Mouse (Mus musculus): ENCODE results near the gene Nxn. TPM values are rescaled to one million over a fixed set of nuclear protein-coding genes. Genes with fewer than 3 reads are reported as not detected.

Nxn gene
- polyA plus RNA-seq, 1 experiment from 2014 or later: 59.5 TPM

DNA sequence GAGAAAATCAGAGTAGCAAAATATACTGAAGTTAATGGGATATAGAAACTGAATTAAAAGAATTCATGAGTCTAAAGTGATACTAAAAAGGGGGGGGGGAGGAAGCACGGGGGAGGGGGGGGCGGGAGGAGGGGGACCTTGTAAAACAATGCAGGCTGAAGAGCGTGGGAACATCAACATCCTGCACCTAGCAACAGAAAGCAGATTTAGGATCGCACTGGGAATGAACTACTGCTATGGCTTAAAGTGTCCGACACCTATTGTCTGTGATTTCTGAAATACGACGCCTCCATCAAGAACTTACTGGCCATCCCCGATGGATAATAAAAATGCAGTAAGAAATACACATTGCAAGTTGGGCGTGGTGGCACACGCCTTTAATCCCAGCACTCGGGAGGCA is 95.6 kb downstream of the Nxn start:
- no peak overlapping the region for H3K27ac ChIP-seq (replicated peaks)
- peaks cover 58% of the 10 kb centered on the region for H3K4me1 ChIP-seq
- H3K27me3 ChIP-seq (ENCODE audit: low read depth, poor library complexity, severe bottlenecking): no peaks in the 10 kb centered on the region
- no peak overlapping the region for H3K4me3 ChIP-seq
- H3K36me3 ChIP-seq: peaks cover 3% of the 10 kb centered on the region; the same call in 1 of the 2 replicates
- WGBS: 74% methylated on average over 10 of the region's 11 CpGs
- H3K9me3 ChIP-seq (replicated peaks): no peaks in the 10 kb centered on the region
- no peak for DNase-seq (ENCODE audit: low spot score)

DNA sequence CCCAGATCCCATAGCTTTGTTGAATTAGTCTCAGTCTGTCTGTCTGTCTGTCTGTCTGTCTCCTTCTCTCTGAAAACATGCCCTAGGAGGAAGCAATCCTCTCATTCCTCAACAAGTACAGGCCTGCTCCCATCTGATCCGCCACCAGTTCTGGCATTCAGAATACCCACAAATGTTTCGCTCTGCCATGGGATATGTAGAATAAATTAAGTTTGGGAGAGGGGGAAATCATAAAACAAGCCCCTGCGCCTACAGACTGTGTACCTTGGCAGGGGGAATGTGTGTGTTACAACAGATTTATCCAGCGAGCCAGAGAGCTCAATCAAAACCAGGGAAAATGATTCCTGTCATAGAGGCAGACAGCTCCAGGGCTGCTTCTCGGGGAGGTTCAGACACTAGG is 98.1 kb downstream of the Nxn start:
- H3K9me3 ChIP-seq (replicated peaks): no peaks in the 10 kb centered on the region
- no peak overlapping the region for H3K4me3 ChIP-seq
- no peak for DNase-seq (ENCODE audit: low spot score)
- 93% methylated on average over 5 of the region's 5 CpGs for WGBS
- peaks cover 62% of the 10 kb centered on the region for H3K4me1 ChIP-seq
- peaks cover 3% of the 10 kb centered on the region; the same call in 1 of the 2 replicates for H3K36me3 ChIP-seq
- no peaks in the 10 kb centered on the region for H3K27me3 ChIP-seq (ENCODE audit: low read depth, poor library complexity, severe bottlenecking)
- H3K27ac ChIP-seq (replicated peaks): no peak overlapping the region

DNA sequence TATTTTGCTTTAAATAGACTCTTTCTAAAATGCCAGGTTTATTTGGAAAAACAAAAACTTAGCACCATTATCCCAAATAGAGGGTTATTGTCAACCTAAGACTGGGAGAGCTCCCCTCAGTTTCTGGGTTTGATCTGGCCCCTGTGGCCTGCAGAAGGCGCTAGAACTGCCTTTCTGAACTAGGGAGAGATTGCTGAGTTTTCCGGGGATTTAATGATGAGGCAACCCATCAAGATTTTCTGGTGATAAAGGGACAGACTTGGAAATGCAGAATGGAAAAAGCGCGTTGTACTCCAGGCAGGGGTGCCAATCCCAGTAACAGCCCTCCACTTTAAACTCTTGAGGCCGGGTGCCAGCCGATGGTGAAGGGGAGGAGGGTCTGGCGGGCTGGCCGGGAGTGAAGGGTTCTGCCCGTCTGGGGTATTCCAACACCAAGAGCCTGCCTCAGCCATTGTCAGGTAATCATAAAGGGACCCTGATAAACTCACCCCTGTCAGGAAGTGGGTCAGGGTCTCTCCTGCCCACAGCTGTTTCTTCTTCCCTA is 100.4 kb downstream of the Nxn start:
- Histone ChIP-seq H3K27ac (replicated peaks) (0 out of 2 replicates have a peak overlapping the region, but pooled peaks have one; percentile 25), H3K36me3 (0 out of 2 replicates have a peak, but pooled peaks cover 5% of the 10 kb centered on the region), H3K9me3 (replicated peaks) (no peaks in the 10 kb centered on the region), H3K4me1 (peaks cover 74% of the 10 kb centered on the region), H3K4me3 (no peak overlapping the region), H3K27me3 (ENCODE audit: low read depth, poor library complexity, severe bottlenecking) (no peaks in the 10 kb centered on the region)
- DNase-seq (ENCODE audit: low spot score): no peak
- WGBS: 78% methylated on average over 9 of the region's 9 CpGs

DNA sequence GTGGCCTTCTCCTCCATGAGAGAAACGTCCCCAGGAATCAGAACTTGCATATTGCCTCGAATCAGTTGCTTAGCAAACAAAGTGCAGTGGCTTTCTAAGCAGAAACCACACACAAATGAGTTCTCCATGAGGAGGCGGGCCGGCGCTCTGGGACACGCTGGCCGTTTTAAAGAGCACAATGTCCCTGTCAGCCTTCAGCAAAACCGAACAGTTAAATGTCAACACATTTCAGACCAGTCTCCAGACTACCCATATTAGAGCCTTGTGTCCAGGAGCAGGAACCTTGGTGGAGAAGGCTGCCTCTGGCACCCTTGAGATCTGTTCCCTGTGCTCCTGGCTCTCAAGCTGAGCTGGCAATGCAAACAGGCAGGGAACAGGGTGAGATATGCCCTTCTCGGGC is 101.7 kb downstream of the Nxn start:
- Histone ChIP-seq H3K4me3 (no peak overlapping the region), H3K4me1 (peaks cover 75% of the 10 kb centered on the region), H3K9me3 (replicated peaks) (no peaks in the 10 kb centered on the region), H3K27ac (replicated peaks) (peak overlapping the region; percentile 55; the same call in 1 of the 2 replicates), H3K27me3 (ENCODE audit: low read depth, poor library complexity, severe bottlenecking) (no peaks in the 10 kb centered on the region), H3K36me3 (0 out of 2 replicates have a peak, but pooled peaks cover 5% of the 10 kb centered on the region)
- DNase-seq (ENCODE audit: low spot score): no peak
- 73% methylated on average over 9 of the region's 9 CpGs for WGBS

DNA sequence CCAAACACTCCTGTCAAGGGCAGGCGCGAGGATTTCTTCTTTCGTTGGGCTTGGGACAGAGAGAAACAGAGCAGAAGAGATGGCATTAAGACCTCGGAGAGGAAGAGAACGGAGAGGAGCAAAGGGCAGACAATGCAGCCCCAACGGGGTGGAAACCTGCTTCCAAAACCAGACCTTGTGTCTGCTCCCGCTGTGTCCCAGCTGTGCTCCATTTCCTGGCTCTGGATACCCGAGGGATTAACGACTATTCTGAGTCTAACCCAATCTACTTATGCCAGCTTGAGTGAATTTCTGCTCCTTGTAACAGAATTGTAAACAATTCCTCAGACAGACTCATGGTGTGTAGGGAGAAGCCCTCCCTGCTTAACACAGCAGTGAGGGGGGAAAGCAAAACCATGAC is 104.1 kb downstream of the Nxn start:
- H3K27me3 ChIP-seq (ENCODE audit: low read depth, poor library complexity, severe bottlenecking): no peaks in the 10 kb centered on the region
- peak; percentile 61 for DNase-seq (ENCODE audit: low spot score)
- 0 out of 2 replicates have a peak overlapping the region, but pooled peaks have one; percentile 19 for H3K4me3 ChIP-seq
- peak overlapping the region; percentile 77 for H3K27ac ChIP-seq (replicated peaks)
- H3K36me3 ChIP-seq: 0 out of 2 replicates have a peak, but pooled peaks cover 5% of the 10 kb centered on the region
- 5% methylated on average over 9 of the region's 9 CpGs for WGBS
- no peaks in the 10 kb centered on the region for H3K9me3 ChIP-seq (replicated peaks)
- H3K4me1 ChIP-seq: peaks cover 93% of the 10 kb centered on the region

DNA sequence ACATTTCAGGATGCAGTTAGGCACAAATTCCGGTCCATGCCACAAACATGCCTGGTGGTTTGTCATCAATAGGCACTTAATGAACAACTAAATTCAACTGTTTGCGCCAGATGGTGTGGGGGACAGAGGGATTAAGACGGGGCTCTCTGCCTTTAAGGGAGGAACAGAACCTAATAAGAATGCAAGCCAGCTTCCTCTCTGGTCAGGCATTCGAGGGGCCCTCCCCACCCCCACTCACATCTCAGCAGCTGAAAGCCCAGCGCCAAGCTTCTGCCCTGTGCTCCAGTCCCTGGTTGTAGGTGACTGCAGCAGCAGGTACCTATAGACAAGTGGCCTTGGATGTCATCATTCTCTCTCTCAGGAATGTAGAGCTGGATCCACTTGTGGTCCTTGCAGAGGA is 104.9 kb downstream of the Nxn start:
- DNase-seq (ENCODE audit: low spot score): peak; percentile 38
- Histone ChIP-seq H3K36me3 (0 out of 2 replicates have a peak, but pooled peaks cover 5% of the 10 kb centered on the region), H3K27ac (replicated peaks) (peak overlapping the region; percentile 77), H3K27me3 (ENCODE audit: low read depth, poor library complexity, severe bottlenecking) (no peaks in the 10 kb centered on the region), H3K9me3 (replicated peaks) (no peaks in the 10 kb centered on the region), H3K4me3 (0 out of 2 replicates have a peak overlapping the region, but pooled peaks have one; percentile 4), H3K4me1 (peaks cover 98% of the 10 kb centered on the region)
- 29% methylated on average over 5 of the region's 5 CpGs for WGBS

DNA sequence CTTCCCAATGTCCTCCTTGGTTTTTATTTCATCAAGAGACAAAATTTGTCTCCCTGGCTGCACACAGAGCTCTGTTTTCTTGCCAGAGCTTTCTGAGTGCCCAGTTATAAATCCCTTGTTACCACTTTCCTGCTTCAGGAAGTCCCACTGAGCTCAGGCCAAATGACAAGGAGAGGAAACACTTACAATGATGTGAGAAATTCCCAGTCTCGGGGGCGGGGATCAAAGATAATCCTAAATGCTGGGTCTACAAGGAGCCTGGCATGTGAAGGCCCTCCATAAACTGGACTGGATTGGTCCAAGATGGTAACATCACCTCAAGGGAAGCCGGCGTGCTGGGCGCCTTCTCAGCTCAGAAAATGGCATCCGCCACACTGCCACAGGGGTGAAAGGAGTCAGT is 106.1 kb downstream of the Nxn start:
- H3K4me3 ChIP-seq: no peak overlapping the region
- no peak for DNase-seq (ENCODE audit: low spot score)
- WGBS: 69% methylated on average over 6 of the region's 6 CpGs
- peak overlapping the region; percentile 77 for H3K27ac ChIP-seq (replicated peaks)
- peaks cover 98% of the 10 kb centered on the region for H3K4me1 ChIP-seq
- H3K9me3 ChIP-seq (replicated peaks): no peaks in the 10 kb centered on the region
- 0 out of 2 replicates have a peak, but pooled peaks cover 5% of the 10 kb centered on the region for H3K36me3 ChIP-seq
- no peaks in the 10 kb centered on the region for H3K27me3 ChIP-seq (ENCODE audit: low read depth, poor library complexity, severe bottlenecking)

DNA sequence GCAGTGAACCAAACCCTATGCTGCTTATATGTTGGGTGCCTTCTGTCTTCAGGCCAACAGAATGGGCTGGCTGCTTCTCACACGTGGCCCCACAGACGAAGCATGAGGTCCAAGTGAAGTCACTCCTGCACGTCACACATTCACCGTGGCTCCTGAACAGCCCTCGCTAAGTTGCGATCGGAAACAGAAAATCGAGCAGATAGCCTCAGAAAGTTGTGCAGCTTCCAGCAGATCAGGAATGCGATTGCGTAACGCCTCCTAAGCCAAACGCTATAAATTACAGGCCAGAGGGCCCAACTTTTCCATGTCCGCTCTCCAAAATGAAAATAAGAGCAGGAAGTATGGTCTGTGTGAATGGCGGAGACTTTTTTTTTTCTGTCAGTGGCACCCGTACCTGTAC is 106.5 kb downstream of the Nxn start:
- H3K4me3 ChIP-seq: no peak overlapping the region
- DNase-seq (ENCODE audit: low spot score): no peak
- H3K4me1 ChIP-seq: peaks cover 98% of the 10 kb centered on the region
- 0 out of 2 replicates have a peak, but pooled peaks cover 5% of the 10 kb centered on the region for H3K36me3 ChIP-seq
- 88% methylated on average over 15 of the region's 15 CpGs for WGBS
- peak overlapping the region; percentile 77 for H3K27ac ChIP-seq (replicated peaks)
- H3K9me3 ChIP-seq (replicated peaks): no peaks in the 10 kb centered on the region
- H3K27me3 ChIP-seq (ENCODE audit: low read depth, poor library complexity, severe bottlenecking): no peaks in the 10 kb centered on the region

DNA sequence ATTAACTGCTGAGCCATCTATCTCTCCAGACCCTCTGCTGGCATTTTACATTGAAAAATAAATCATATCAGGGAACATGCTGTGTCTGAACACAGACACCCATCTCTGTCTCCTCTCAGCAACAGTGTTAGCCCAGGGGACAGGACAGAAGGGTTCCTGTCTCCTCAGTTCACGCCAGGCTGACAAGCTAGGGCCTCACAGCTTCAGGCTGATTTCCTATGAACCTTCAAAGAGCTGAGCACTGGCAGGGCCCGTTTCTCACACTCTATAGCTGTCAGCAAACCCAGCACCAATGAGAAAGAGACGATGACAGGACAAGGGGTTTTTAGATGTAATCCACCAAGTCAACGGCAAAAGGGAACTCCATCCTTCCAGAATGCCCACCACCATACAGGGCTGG is 107.0 kb downstream of the Nxn start:
- H3K36me3 ChIP-seq: 0 out of 2 replicates have a peak, but pooled peaks cover 5% of the 10 kb centered on the region
- H3K4me1 ChIP-seq: peaks cover 98% of the 10 kb centered on the region
- WGBS: 86% methylated on average over 4 of the region's 4 CpGs
- H3K27ac ChIP-seq (replicated peaks): peak overlapping the region; percentile 77
- H3K9me3 ChIP-seq (replicated peaks): no peaks in the 10 kb centered on the region
- no peak overlapping the region for H3K4me3 ChIP-seq
- no peak for DNase-seq (ENCODE audit: low spot score)
- no peaks in the 10 kb centered on the region for H3K27me3 ChIP-seq (ENCODE audit: low read depth, poor library complexity, severe bottlenecking)

DNA sequence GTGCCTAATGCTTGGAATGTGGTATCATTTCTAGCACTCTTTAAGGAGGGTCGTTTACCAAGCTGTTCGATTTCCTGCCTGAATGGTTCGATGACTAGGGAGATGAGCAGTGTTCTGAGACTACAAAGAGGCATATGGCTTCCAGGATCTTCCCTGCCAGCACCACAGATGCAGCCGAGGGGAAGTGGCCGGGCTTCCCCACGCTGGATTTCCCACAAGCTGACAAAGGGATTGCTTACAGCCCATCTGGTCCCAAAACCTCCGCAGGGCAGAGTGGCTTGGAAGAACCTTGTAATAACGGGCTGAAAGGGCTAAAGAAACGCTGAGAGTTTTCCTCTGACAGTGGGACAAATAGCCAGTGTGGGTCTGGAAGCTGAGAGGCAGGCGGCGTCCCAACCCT is 108.6 kb downstream of the Nxn start:
- Histone ChIP-seq H3K36me3 (0 out of 2 replicates have a peak, but pooled peaks cover 5% of the 10 kb centered on the region), H3K27ac (replicated peaks) (peak overlapping the region; percentile 74), H3K27me3 (ENCODE audit: low read depth, poor library complexity, severe bottlenecking) (no peaks in the 10 kb centered on the region), H3K4me1 (peaks cover 97% of the 10 kb centered on the region), H3K9me3 (replicated peaks) (no peaks in the 10 kb centered on the region), H3K4me3 (no peak overlapping the region)
- DNase-seq (ENCODE audit: low spot score): peak; percentile 58
- WGBS: 34% methylated on average over 11 of the region's 11 CpGs

DNA sequence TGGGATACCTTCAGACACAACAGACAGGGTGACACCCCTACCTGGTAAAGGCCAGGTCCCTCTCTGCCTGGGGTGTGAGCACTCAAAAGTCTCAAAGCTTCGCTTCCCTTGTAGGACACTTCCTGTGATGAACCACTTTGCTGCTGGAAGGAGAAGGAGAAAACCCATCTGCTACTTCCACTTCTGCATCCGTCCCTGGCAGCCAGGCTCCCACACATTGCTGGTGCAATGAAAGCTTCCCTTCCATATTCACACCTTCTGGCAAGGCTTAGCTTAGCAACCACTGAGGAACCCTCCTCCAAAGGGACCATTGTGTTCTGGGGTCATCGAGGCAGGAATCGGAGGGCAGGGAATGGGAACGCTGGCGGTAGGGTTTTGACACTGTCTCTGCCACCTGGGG is 110.3 kb downstream of the Nxn start:
- Histone ChIP-seq H3K27me3 (ENCODE audit: low read depth, poor library complexity, severe bottlenecking) (no peaks in the 10 kb centered on the region), H3K4me3 (no peak overlapping the region), H3K27ac (replicated peaks) (peak overlapping the region; percentile 74), H3K9me3 (replicated peaks) (peaks cover 6% of the 10 kb centered on the region), H3K36me3 (peaks cover 7% of the 10 kb centered on the region), H3K4me1 (peaks cover 80% of the 10 kb centered on the region)
- WGBS: 88% methylated on average over 6 of the region's 6 CpGs
- DNase-seq (ENCODE audit: low spot score): no peak

DNA sequence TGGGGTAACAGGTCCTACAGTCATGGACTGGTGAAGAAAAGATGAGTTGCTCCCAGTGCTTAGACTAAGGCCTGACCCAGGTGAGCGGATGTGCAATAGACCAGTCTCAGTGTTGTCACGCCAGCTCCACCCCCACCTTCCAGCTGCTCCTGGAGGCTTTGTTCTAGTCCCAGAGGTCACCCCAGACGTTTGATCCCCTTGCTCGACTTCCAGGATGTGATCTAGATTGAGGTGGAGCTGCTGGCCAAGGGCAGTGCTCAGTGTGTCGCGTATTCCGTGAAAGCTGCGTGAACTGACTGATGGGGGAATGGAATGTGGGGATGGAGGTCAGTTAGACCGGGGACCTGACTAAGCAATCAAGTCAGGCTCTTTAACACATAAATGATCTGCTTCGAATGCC is 111.6 kb downstream of the Nxn start:
- no peak for DNase-seq (ENCODE audit: low spot score)
- no peak overlapping the region for H3K4me3 ChIP-seq
- H3K27ac ChIP-seq (replicated peaks): peak overlapping the region; percentile 77
- peaks cover 8% of the 10 kb centered on the region for H3K9me3 ChIP-seq (replicated peaks)
- 42% methylated on average over 10 of the region's 10 CpGs for WGBS
- peaks cover 66% of the 10 kb centered on the region for H3K4me1 ChIP-seq
- H3K27me3 ChIP-seq (ENCODE audit: low read depth, poor library complexity, severe bottlenecking): no peaks in the 10 kb centered on the region
- peaks cover 10% of the 10 kb centered on the region for H3K36me3 ChIP-seq

DNA sequence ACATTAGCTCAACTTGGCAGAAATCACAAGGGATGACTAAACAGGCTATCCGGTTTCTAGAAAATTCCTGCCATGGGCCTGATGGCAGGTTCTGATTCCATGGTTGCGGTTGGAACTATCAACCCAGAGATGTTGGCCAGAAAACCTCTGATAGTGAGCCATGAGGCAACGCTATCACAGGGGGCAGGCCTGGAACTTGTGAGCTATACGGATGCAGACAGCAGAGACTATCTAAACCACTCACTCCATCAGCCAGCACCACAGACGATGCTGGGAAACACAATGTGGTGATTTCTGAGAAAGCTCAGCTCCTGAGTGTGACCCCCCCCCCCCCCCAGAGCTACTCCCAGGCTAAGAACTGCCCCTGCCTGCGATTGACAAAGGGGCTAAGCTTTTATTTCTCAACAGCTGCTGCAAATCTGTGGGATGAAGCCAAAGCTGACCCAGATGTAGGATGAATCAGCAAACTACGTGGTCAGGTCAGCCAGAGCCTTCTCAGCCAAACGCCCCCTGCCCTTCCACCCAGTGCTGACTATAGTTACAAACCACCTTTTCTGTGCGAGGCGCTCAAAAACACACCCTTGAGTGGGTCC is 112.3 kb downstream of the Nxn start:
- H3K4me3 ChIP-seq: no peak overlapping the region
- DNase-seq (ENCODE audit: low spot score): no peak

More for the DNA sequence above, 112.3 kb downstream of the Nxn start:
- Histone ChIP-seq H3K4me1 (peaks cover 60% of the 10 kb centered on the region), H3K27me3 (ENCODE audit: low read depth, poor library complexity, severe bottlenecking) (no peaks in the 10 kb centered on the region), H3K9me3 (replicated peaks) (peaks cover 8% of the 10 kb centered on the region), H3K36me3 (peaks cover 10% of the 10 kb centered on the region), H3K27ac (replicated peaks) (peak overlapping the region; percentile 77)
- 62% methylated on average over 10 of the region's 10 CpGs for WGBS
